Mouse (Mus musculus) myocyte (in vitro differentiated cells): Measurements from ENCODE around the gene Itga10. TPM values are rescaled to one million over a fixed set of nuclear protein-coding genes. Genes with fewer than 3 reads are reported as not detected.
"Not testable (repeated sequence)": the region's sequence is repeated elsewhere in the genome, so short reads cannot be mapped to it uniquely, and the experiment has no call there.

ENCODE experiments used
- H3K27me3 ChIP-seq: one replicate; pipeline ENCODE4 v1.6.1; 2011; ENCODE audit not compliant: control insufficient read depth, insufficient read depth, insufficient read length
- H3K36me3 ChIP-seq: one replicate; pipeline ENCODE4 v1.6.1; 2011; ENCODE audit not compliant: control insufficient read depth, insufficient read depth
- H3K4me2 ChIP-seq: one replicate; pipeline ENCODE4 v1.6.1; 2011; ENCODE audit warnings: low read depth, control low read depth
- H3K4me3 ChIP-seq: one replicate; pipeline ENCODE4 v1.5.1; 2011; ENCODE audit warnings: mild to moderate bottlenecking, control low read depth, moderate library complexity
- H3K79me2 ChIP-seq: one replicate; pipeline ENCODE4 v1.6.1; 2011; ENCODE audit not compliant: control insufficient read depth, insufficient read depth
- H3ac ChIP-seq: one replicate; pipeline ENCODE4 v1.6.1; 2011; ENCODE audit not compliant: control insufficient read depth, insufficient read length
- CEBPB ChIP-seq: IDR thresholded peaks from 2 replicates; pipeline ENCODE4 v1.6.1; 2011; ENCODE audit warnings: mild to moderate bottlenecking, moderate library complexity; ENCODE audit not compliant: poor library complexity, insufficient read depth, severe bottlenecking
- E2F4 ChIP-seq: IDR thresholded peaks from one replicate; pipeline ENCODE4 v1.6.1; 2011; ENCODE audit warnings: mild to moderate bottlenecking, control low read depth, moderate library complexity; ENCODE audit not compliant: insufficient read depth
- MAX ChIP-seq: IDR thresholded peaks from one replicate; pipeline ENCODE4 v1.6.1; 2011; ENCODE audit warnings: low read depth, mild to moderate bottlenecking, control low read depth
- MYOD1 ChIP-seq, 3 experiments: IDR thresholded peaks; one replicate each; pipeline ENCODE4 v1.6.1; 2011; ENCODE audit warnings: control low read depth in 2 of 3, low read depth in 2 of 3, mild to moderate bottlenecking in 2 of 3, moderate library complexity in 1 of 3; ENCODE audit not compliant: insufficient read length in 2 of 3, control insufficient read depth in 1 of 3
- MYOG ChIP-seq, 3 experiments: IDR thresholded peaks; one replicate each; pipeline ENCODE4 v1.6.1; 2011; ENCODE audit warnings: control low read depth in 2 of 3, low read depth in 2 of 3, mild to moderate bottlenecking in 2 of 3; ENCODE audit not compliant: insufficient read length in 2 of 3, control insufficient read depth in 1 of 3, insufficient read depth in 1 of 3
- POLR2A ChIP-seq: IDR thresholded peaks from one replicate; pipeline ENCODE4 v1.6.1; 2011; ENCODE audit warnings: low read depth, mild to moderate bottlenecking, control low read depth, moderate library complexity; ENCODE audit not compliant: insufficient read length
- POLR2AphosphoS2 ChIP-seq: IDR thresholded peaks from one replicate; pipeline ENCODE4 v1.6.1; 2011; ENCODE audit warnings: low read depth, control low read depth; ENCODE audit not compliant: insufficient read length
- REST ChIP-seq: IDR thresholded peaks from one replicate; pipeline ENCODE4 v1.6.1; 2011; ENCODE audit warnings: mild to moderate bottlenecking, control low read depth, moderate library complexity; ENCODE audit not compliant: insufficient read depth, insufficient read length
- SRF ChIP-seq: IDR thresholded peaks from one replicate; pipeline ENCODE4 v1.6.1; 2011; ENCODE audit warnings: low read depth; ENCODE audit not compliant: control insufficient read depth, insufficient read length
- TCF12 ChIP-seq: IDR thresholded peaks from one replicate; pipeline ENCODE4 v1.6.1; 2011; ENCODE audit warnings: mild to moderate bottlenecking, control low read depth; ENCODE audit not compliant: poor library complexity, insufficient read depth, severe bottlenecking
- TCF3 ChIP-seq: IDR thresholded peaks from one replicate; pipeline ENCODE4 v1.6.1; 2011; ENCODE audit warnings: low read depth, control low read depth; ENCODE audit not compliant: insufficient read length
- USF1 ChIP-seq: IDR thresholded peaks from one replicate; pipeline ENCODE4 v1.6.1; 2011; ENCODE audit warnings: low read depth, mild to moderate bottlenecking, control low read depth, moderate library complexity
- polyA plus RNA-seq: library from polyadenylated mRNA; unstranded; fragments of >200 nt; fragmentation: generic; extraction: Trizol; gene quantifications from one replicate; pipeline ENCODE4 v1.2.1, GENCODE M21; 2012; ENCODE audit warnings: missing spikeins

Itga10 gene
- polyA plus RNA-seq, 1 experiment = 1.9 TPM

DNA sequence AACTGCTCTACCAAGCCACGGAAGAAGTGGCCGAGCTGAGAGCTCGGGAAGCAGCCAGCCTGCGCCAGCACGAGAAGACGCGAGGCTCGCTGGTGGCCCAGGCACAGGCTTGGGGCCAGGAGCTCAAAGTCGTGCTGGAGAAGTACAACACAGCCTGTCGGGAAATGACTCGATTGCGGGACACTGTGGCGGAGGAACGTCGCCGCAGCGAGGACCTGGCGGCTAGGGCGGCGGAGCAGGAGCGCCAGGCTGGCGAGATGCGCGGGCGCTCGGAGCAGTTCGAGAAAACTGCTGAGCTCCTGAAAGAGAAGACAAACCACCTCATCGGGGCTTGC lies 39.4 kb downstream of the Itga10 start:
- H3K4me3 ChIP-seq = no peak overlapping the region
- H3K36me3 ChIP-seq = no peaks in the 10 kb centered on the region
- no peaks in the 10 kb centered on the region for H3K27me3 ChIP-seq

DNA sequence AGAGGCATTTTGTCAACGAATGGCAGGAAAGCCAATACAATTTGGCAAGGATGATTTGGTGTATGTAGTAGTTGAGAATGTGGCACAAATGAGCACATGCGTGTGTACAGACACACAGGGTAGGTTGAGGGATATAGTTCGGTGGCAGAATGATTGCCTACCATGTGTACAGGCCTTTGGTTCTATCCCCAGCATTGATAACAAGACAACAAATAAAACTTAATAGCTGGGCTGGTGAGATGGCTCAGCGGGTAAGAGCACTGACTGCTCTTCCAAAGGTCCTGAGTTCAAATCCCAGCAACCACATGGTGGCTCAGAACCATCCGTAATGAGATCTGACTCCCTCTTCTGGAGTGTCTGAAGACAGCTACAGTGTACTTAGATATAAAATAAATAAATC lies 40.7 kb downstream of the Itga10 start:
- H3K79me2 ChIP-seq, H3K4me2 ChIP-seq, H3K36me3 ChIP-seq, H3ac ChIP-seq, H3K27me3 ChIP-seq, H3K4me3 ChIP-seq: not testable (repeated sequence)

More for the DNA sequence above, 39.4 kb downstream of the Itga10 start:
- Histone ChIP-seq H3ac (no peak overlapping the region), H3K79me2 (no peaks in the 10 kb centered on the region), H3K4me2 (no peak overlapping the region)
- TF ChIP-seq TCF3 (no peak), MAX (no peak), MYOG (IDR thresholded peaks at IDR 0.05; ENCODE audit: control insufficient read depth in 1 of 3, insufficient read depth in 1 of 3, insufficient read length in 2 of 3, low read depth in 2 of 3) (no peak), POLR2AphosphoS2 (no peak), REST (no peak), MYOD1 (IDR thresholded peaks at IDR 0.05; ENCODE audit: control insufficient read depth in 1 of 3, insufficient read length in 2 of 3, low read depth in 2 of 3) (no peak), CEBPB (no peak)

DNA sequence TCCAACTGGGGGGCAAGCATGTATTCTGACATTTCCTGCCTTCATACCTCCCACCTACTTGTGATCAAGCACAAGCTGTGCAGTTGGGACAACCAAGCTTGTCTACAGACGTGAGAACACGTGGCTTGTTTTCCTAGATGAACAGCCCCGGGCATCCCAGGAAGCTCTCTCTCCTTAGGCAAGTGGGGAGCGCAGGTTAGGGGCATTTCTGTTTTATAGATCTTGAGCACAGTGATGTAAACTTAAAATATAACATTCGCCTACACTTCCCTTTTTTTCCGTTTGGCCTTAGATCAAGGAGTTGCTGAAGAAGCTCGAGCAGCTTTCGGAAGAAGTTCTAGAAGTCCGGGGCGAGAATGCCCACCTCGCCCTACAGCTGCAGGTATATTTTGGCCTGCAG lies 43.5 kb downstream of the Itga10 start:
- no peaks in the 10 kb centered on the region for H3K36me3 ChIP-seq
- TF ChIP-seq TCF12 (no peak), POLR2AphosphoS2 (no peak), SRF (no peak), USF1 (no peak), REST (no peak), CEBPB (no peak), E2F4 (no peak), MYOD1 (IDR thresholded peaks at IDR 0.05; ENCODE audit: control insufficient read depth in 1 of 3, insufficient read length in 2 of 3, low read depth in 2 of 3) (no peak), POLR2A (no peak), TCF3 (no peak), MYOG (IDR thresholded peaks at IDR 0.05; ENCODE audit: control insufficient read depth in 1 of 3, insufficient read depth in 1 of 3, insufficient read length in 2 of 3, low read depth in 2 of 3) (no peak), MAX (no peak)

DNA sequence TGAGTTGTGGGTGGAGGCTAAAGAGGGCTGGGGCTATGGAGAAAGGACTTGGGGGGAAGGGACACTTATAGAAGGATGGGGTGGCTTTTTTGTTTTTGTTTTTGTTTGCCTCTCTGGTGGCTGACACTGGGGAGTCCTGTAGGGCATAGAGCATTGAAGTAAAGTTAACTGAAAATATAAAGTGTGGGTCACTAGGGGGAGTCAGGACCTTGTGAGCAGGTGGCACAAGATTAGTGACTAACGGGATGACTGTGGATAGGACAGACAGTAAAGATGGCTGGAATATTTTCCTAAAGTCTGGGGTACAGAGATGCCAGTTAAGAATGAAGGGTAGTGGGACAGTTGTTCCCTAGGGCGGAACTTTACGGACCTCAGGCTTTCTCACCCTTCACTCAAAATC lies 44.9 kb downstream of the Itga10 start:
- Histone ChIP-seq H3K4me2 (no peak overlapping the region), H3K27me3 (no peaks in the 10 kb centered on the region), H3K4me3 (no peak overlapping the region), H3K79me2 (no peaks in the 10 kb centered on the region), H3ac (no peak overlapping the region), H3K36me3 (no peaks in the 10 kb centered on the region)
- no peak for TF ChIP-seq CEBPB
- TF ChIP-seq TCF3 = no peak
- TF ChIP-seq MAX = no peak
- TF ChIP-seq E2F4 = no peak
- TF ChIP-seq POLR2A = no peak
- TF ChIP-seq REST = no peak
- no peak for TF ChIP-seq MYOD1 (IDR thresholded peaks at IDR 0.05; ENCODE audit: control insufficient read depth in 1 of 3, insufficient read length in 2 of 3, low read depth in 2 of 3)
- no peak for TF ChIP-seq SRF
- TF ChIP-seq POLR2AphosphoS2 = no peak
- TF ChIP-seq USF1 = no peak
- no peak for TF ChIP-seq TCF12
- no peak for TF ChIP-seq MYOG (IDR thresholded peaks at IDR 0.05; ENCODE audit: control insufficient read depth in 1 of 3, insufficient read depth in 1 of 3, insufficient read length in 2 of 3, low read depth in 2 of 3)

More for the DNA sequence above, 43.5 kb downstream of the Itga10 start:
- Histone ChIP-seq H3ac (no peak overlapping the region), H3K4me3 (no peak overlapping the region), H3K27me3 (no peaks in the 10 kb centered on the region), H3K4me2 (no peak overlapping the region), H3K79me2 (no peaks in the 10 kb centered on the region)

DNA sequence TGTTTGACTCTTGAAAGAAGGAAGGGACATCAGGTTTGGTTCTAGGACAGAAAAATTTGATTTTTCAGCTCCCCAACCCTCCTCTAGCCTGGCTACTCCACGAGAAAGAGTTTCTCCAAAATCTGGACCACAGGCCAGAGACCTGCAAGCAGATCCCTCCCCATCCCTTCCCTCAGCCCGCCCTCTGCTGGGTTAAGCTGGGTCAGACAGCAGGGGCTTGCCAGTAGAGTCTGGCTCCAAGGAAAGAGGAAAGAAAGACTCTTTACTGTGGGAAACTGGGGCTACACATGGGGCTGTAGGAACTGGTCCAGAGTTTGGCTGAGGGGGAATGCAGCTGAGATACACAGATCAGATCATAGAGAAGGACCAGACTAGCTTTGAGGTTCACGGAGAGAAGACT lies 47.1 kb downstream of the Itga10 start:
- no peak overlapping the region for H3ac ChIP-seq
- H3K79me2 ChIP-seq = peaks cover 2% of the 10 kb centered on the region
- H3K27me3 ChIP-seq = no peaks in the 10 kb centered on the region
- no peak overlapping the region for H3K4me2 ChIP-seq
- H3K36me3 ChIP-seq = no peaks in the 10 kb centered on the region
- TF ChIP-seq POLR2A (no peak), TCF3 (no peak), MYOG (IDR thresholded peaks at IDR 0.05; ENCODE audit: control insufficient read depth in 1 of 3, insufficient read depth in 1 of 3, insufficient read length in 2 of 3, low read depth in 2 of 3) (no peak), SRF (no peak), E2F4 (no peak), TCF12 (no peak), CEBPB (no peak), POLR2AphosphoS2 (no peak), MAX (no peak), REST (no peak)
- H3K4me3 ChIP-seq = no peak overlapping the region

DNA sequence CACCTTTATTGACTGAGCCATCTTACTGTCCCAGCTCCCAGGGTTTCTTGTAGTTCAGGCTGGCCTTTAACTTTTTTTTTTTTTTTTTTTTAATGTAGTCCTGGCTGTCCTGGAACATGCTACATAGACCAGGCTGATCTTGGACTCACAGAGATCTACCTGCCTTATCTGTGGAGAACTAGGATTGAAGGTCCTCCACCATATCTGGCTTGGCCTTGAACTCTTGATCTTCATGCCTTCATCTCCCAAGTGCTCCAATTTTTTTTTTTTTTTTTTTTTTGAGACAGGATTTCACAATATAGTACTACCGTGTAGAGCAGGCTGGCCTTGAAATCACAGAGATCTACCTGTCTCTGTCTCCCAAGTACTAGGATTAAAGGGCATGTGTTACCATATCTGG lies 48.2 kb downstream of the Itga10 start:
- Histone ChIP-seq H3K36me3 (no peaks in the 10 kb centered on the region), H3K4me3 (no peak overlapping the region), H3ac (no peak overlapping the region), H3K27me3 (no peaks in the 10 kb centered on the region), H3K79me2 (peaks cover 9% of the 10 kb centered on the region), H3K4me2 (no peak overlapping the region)
- TF ChIP-seq TCF3 (no peak), MYOD1 (IDR thresholded peaks at IDR 0.05; ENCODE audit: control insufficient read depth in 1 of 3, insufficient read length in 2 of 3, low read depth in 2 of 3) (no peak), SRF (no peak), MAX (no peak), E2F4 (no peak), POLR2AphosphoS2 (no peak), TCF12 (no peak), REST (no peak), USF1 (no peak), POLR2A (no peak), CEBPB (no peak), MYOG (IDR thresholded peaks at IDR 0.05; ENCODE audit: control insufficient read depth in 1 of 3, insufficient read depth in 1 of 3, insufficient read length in 2 of 3, low read depth in 2 of 3) (no peak)
